Mouse (Mus musculus) spleen, embryonic (tissue): ENCODE measurements around the gene Ptcd2.
"Not testable (repeated sequence)": the region's sequence is repeated elsewhere in the genome, so short reads cannot be mapped to it uniquely, and the experiment has no call there.

Experiments used
- CTCF ChIA-PET: fragments of 350-600 bp; sonication (Branson Sonifier 250); formaldehyde crosslinking; loops from one replicate; lab custom pipeline; 2022; lab: Charles Lee

Gene Ptcd2

GRCm38 (mm10) chr13:99356428-99357265, 12.1 kb upstream of the Ptcd2 start:
- CTCF ChIA-PET, result interaction anchor here (0.5 kb wide), 1 partner anchor 1068 kb away, joined by 4 read pairs; no protein-coding TSS in a partner anchor

GRCm38 (mm10) chr13:99355861-99356260, 11.4 kb upstream of the Ptcd2 start:
- CTCF ChIA-PET, result no interaction called here

- CTCF ChIA-PET, result no interaction called here
These were observed 10.6 kb upstream of the Ptcd2 start for GRCm38 (mm10) chr13:99355072-99355471.

GRCm38 (mm10) chr13:99353490-99353851, 9.0 kb upstream of the Ptcd2 start:
- CTCF ChIA-PET, result interaction anchor here (1.0 to 1.1 kb wide), 2 partner anchors 10 to 16 kb away, joined by 3 read pairs; no protein-coding TSS in a partner anchor

GRCm38 (mm10) chr13:99352758-99353489, 8.4 kb upstream of the Ptcd2 start:
- CTCF ChIA-PET, result interaction anchor here (1.0 to 1.1 kb wide), 2 partner anchors 9 to 15 kb away, joined by 3 read pairs; no protein-coding TSS in a partner anchor

GRCm38 (mm10) chr13:99351596-99351995, 7.1 kb upstream of the Ptcd2 start:
- CTCF ChIA-PET, result no interaction called here

- CTCF ChIA-PET, result no interaction called here
These were observed 6.7 kb upstream of the Ptcd2 start for GRCm38 (mm10) chr13:99351186-99351585.

GRCm38 (mm10) chr13:99350009-99350408, 5.5 kb upstream of the Ptcd2 start:
- CTCF ChIA-PET, result no interaction called here

GRCm38 (mm10) chr13:99343876-99344598, 468 bp downstream of the Ptcd2 start:
- CTCF ChIA-PET, result interaction anchor here (0.6 kb wide), 2 partner anchors 9 to 562 kb away, joined by 3 read pairs; no protein-coding TSS in a partner anchor

- CTCF ChIA-PET, result no interaction called here
These were observed 3.0 kb downstream of the Ptcd2 start for GRCm38 (mm10) chr13:99341504-99341903.

GRCm38 (mm10) chr13:99337510-99337909, 7.0 kb downstream of the Ptcd2 start:
- CTCF ChIA-PET, result interaction anchor here (0.5 to 0.7 kb wide), 2 partner anchors 15 to 24 kb away, joined by 3 read pairs; no protein-coding TSS in a partner anchor

- CTCF ChIA-PET, result no interaction called here
These were observed 13.2 kb downstream of the Ptcd2 start for GRCm38 (mm10) chr13:99331255-99331654.

GRCm38 (mm10) chr13:99324337-99324685, 20.2 kb downstream of the Ptcd2 start:
- CTCF ChIA-PET, result not testable (repeated sequence)

GRCm38 (mm10) chr13:99323632-99324336, 20.7 kb downstream of the Ptcd2 start:
- CTCF ChIA-PET, result no interaction called here

GRCm38 (mm10) chr13:99322915-99323314, 21.6 kb downstream of the Ptcd2 start:
- CTCF ChIA-PET, result not testable (repeated sequence)

GRCm38 (mm10) chr13:99320453-99320852, 24.1 kb downstream of the Ptcd2 start:
- CTCF ChIA-PET, result no interaction called here

- CTCF ChIA-PET, result no interaction called here
These were observed 27.4 kb downstream of the Ptcd2 start for GRCm38 (mm10) chr13:99317058-99317457.

GRCm38 (mm10) chr13:99316366-99316765, 28.1 kb downstream of the Ptcd2 start:
- CTCF ChIA-PET, result no interaction called here

- CTCF ChIA-PET, result no interaction called here
These were observed 29.8 kb downstream of the Ptcd2 start for GRCm38 (mm10) chr13:99314657-99315181.

- CTCF ChIA-PET, result no interaction called here
These were observed 30.4 kb downstream of the Ptcd2 start for GRCm38 (mm10) chr13:99314098-99314497.

GRCm38 (mm10) chr13:99308393-99308792, 36.1 kb downstream of the Ptcd2 start:
- CTCF ChIA-PET, result no interaction called here
